Mouse (Mus musculus) embryonic facial prominence, embryonic 15.5 days (tissue): Measurements from ENCODE around the gene Lamc3. TPM values are rescaled to one million over a fixed set of nuclear protein-coding genes. Genes with fewer than 3 reads are reported as not detected.

Experiments used
- ATAC-seq: fragments of 200-750 bp; cut with Nextera tagmentation; 2 replicates; pipeline ENCODE4 v1.8.0; 2017; ENCODE audit warnings: low read depth, moderate TSS enrichment; ENCODE audit not compliant: insufficient number of reproducible peaks, low FRiP score, low TSS enrichment
- H3K27ac ChIP-seq: fragments of 300-500 bp; sonication (generic); replicated peaks from 2 replicates; pipeline ENCODE4 v1.5.1; 2015; ENCODE audit warnings: mild to moderate bottlenecking, inconsistent platforms
- H3K27me3 ChIP-seq: fragments of 300-500 bp; sonication (generic); 2 replicates; pipeline ENCODE4 v1.6.1; 2015; ENCODE audit warnings: inconsistent platforms
- H3K36me3 ChIP-seq: fragments of 300-500 bp; sonication (generic); 2 replicates; pipeline ENCODE4 v1.6.1; 2015; ENCODE audit warnings: mild to moderate bottlenecking, inconsistent platforms
- H3K4me1 ChIP-seq: fragments of 300-500 bp; sonication (generic); 2 replicates; pipeline ENCODE4 v1.6.1; 2015; ENCODE audit warnings: inconsistent platforms
- H3K4me2 ChIP-seq: fragments of 300-500 bp; sonication (generic); replicated peaks from 2 replicates; pipeline ENCODE4 v1.6.1; 2015; ENCODE audit warnings: mild to moderate bottlenecking, inconsistent platforms
- H3K4me3 ChIP-seq: fragments of 300-500 bp; sonication (generic); replicated peaks from 2 replicates; pipeline ENCODE4 v1.5.1; 2015; ENCODE audit warnings: mild to moderate bottlenecking, inconsistent platforms
- H3K9ac ChIP-seq: fragments of 300-500 bp; sonication (generic); 2 replicates; pipeline ENCODE4 v1.6.1; 2015; ENCODE audit warnings: inconsistent platforms
- H3K9me3 ChIP-seq: fragments of 300-500 bp; sonication (generic); replicated peaks from 2 replicates; pipeline ENCODE4 v1.6.1; 2016; ENCODE audit warnings: inconsistent platforms
- WGBS: fragments of 180-500 bp; shearing (Covaris S2); methylation state at CpG from one replicate; pipeline ENCODE4 v1.1.7; 2015; 5-methylcytosine and 5-hydroxymethylcytosine counted together
- polyA plus RNA-seq: library from polyadenylated mRNA; unstranded; fragments of >200 nt; fragmentation: Nextera tagmentation; extraction: Ambion mirVana; gene quantifications from 2 replicates; pipeline ENCODE4 v1.2.1, GENCODE M21; 2015

Lamc3 gene
- polyA plus RNA-seq, 1 experiment from 2014 or later: 6.1 TPM

GRCm38 (mm10) chr2:31862919-31863318 lies 24.2 kb upstream of the Lamc3 start:
- Histone ChIP-seq H3K9me3 (no peaks in the 10 kb centered on the region), H3K27ac (no peak overlapping the region), H3K4me1 (peaks cover 18% of the 10 kb centered on the region), H3K9ac (no peak overlapping the region), H3K4me3 (no peak overlapping the region), H3K36me3 (no peaks in the 10 kb centered on the region), H3K27me3 (no peaks in the 10 kb centered on the region; the same call in 1 of the 2 replicates), H3K4me2 (no peak overlapping the region)
- 30% methylated on average over 1 of the region's 1 CpGs for WGBS
- ATAC-seq: no peak

GRCm38 (mm10) chr2:31863766-31864165 lies 23.3 kb upstream of the Lamc3 start:
- no peak for ATAC-seq

GRCm38 (mm10) chr2:31864891-31865290 lies 22.2 kb upstream of the Lamc3 start:
- WGBS: 89% methylated on average over 9 of the region's 9 CpGs
- Histone ChIP-seq H3K4me3 (no peak overlapping the region), H3K27ac (no peak overlapping the region), H3K36me3 (no peaks in the 10 kb centered on the region), H3K27me3 (no peaks in the 10 kb centered on the region; the same call in 1 of the 2 replicates), H3K4me1 (peaks cover 2% of the 10 kb centered on the region), H3K9ac (no peak overlapping the region), H3K4me2 (no peak overlapping the region), H3K9me3 (no peaks in the 10 kb centered on the region)
- no peak for ATAC-seq

More at GRCm38 (mm10) chr2:31863766-31864165, 23.3 kb upstream of the Lamc3 start:
- no peaks in the 10 kb centered on the region; the same call in 1 of the 2 replicates for H3K27me3 ChIP-seq
- H3K4me3 ChIP-seq: no peak overlapping the region
- H3K9me3 ChIP-seq: no peaks in the 10 kb centered on the region
- H3K36me3 ChIP-seq: no peaks in the 10 kb centered on the region
- H3K27ac ChIP-seq: no peak overlapping the region
- H3K9ac ChIP-seq: no peak overlapping the region
- WGBS: 61% methylated on average over 1 of the region's 1 CpGs
- H3K4me1 ChIP-seq: peaks cover 13% of the 10 kb centered on the region
- H3K4me2 ChIP-seq: no peak overlapping the region

- H3K4me2 ChIP-seq: no peak overlapping the region
- H3K9ac ChIP-seq: no peak overlapping the region
- H3K27me3 ChIP-seq: no peaks in the 10 kb centered on the region; the same call in 1 of the 2 replicates
- no peaks in the 10 kb centered on the region for H3K9me3 ChIP-seq
- H3K4me1 ChIP-seq: no peaks in the 10 kb centered on the region
- no peak for ATAC-seq
- H3K36me3 ChIP-seq: no peaks in the 10 kb centered on the region
- no peak overlapping the region for H3K4me3 ChIP-seq
- 71% methylated on average over 4 of the region's 4 CpGs for WGBS
- no peak overlapping the region for H3K27ac ChIP-seq
These were observed 21.8 kb upstream of the Lamc3 start for GRCm38 (mm10) chr2:31865322-31865721.

GRCm38 (mm10) chr2:31865794-31866193 lies 21.3 kb upstream of the Lamc3 start:
- 53% methylated on average over 2 of the region's 2 CpGs for WGBS

GRCm38 (mm10) chr2:31867773-31868537 lies 19.1 kb upstream of the Lamc3 start:
- Histone ChIP-seq H3K4me3 (no peak overlapping the region), H3K4me1 (no peaks in the 10 kb centered on the region), H3K9ac (no peak overlapping the region), H3K27me3 (no peaks in the 10 kb centered on the region), H3K36me3 (no peaks in the 10 kb centered on the region), H3K9me3 (no peaks in the 10 kb centered on the region), H3K27ac (no peak overlapping the region), H3K4me2 (no peak overlapping the region)
- ATAC-seq: no peak
- 71% methylated on average over 8 of the region's 8 CpGs for WGBS

More at GRCm38 (mm10) chr2:31865794-31866193, 21.3 kb upstream of the Lamc3 start:
- no peak overlapping the region for H3K4me3 ChIP-seq
- H3K9me3 ChIP-seq: no peaks in the 10 kb centered on the region
- H3K27me3 ChIP-seq: no peaks in the 10 kb centered on the region; the same call in 1 of the 2 replicates
- no peak for ATAC-seq
- H3K36me3 ChIP-seq: no peaks in the 10 kb centered on the region
- H3K27ac ChIP-seq: no peak overlapping the region
- no peak overlapping the region for H3K4me2 ChIP-seq
- H3K4me1 ChIP-seq: no peaks in the 10 kb centered on the region
- no peak overlapping the region for H3K9ac ChIP-seq

- H3K4me3 ChIP-seq: no peak overlapping the region
- H3K4me1 ChIP-seq: no peaks in the 10 kb centered on the region
- WGBS: 53% methylated on average over 10 of the region's 10 CpGs
- no peaks in the 10 kb centered on the region for H3K36me3 ChIP-seq
- no peak overlapping the region for H3K9ac ChIP-seq
- H3K4me2 ChIP-seq: no peak overlapping the region
- H3K27me3 ChIP-seq: no peaks in the 10 kb centered on the region
- no peak for ATAC-seq
- no peaks in the 10 kb centered on the region for H3K9me3 ChIP-seq
- H3K27ac ChIP-seq: no peak overlapping the region
These were observed 18.4 kb upstream of the Lamc3 start for GRCm38 (mm10) chr2:31868538-31869164.

GRCm38 (mm10) chr2:31869692-31870091 lies 17.4 kb upstream of the Lamc3 start:
- ATAC-seq: no peak
- Histone ChIP-seq H3K9me3 (no peaks in the 10 kb centered on the region), H3K27ac (no peak overlapping the region), H3K4me3 (no peak overlapping the region), H3K36me3 (no peaks in the 10 kb centered on the region), H3K4me2 (no peak overlapping the region), H3K4me1 (no peaks in the 10 kb centered on the region), H3K27me3 (no peaks in the 10 kb centered on the region; the same call in 1 of the 2 replicates), H3K9ac (no peak overlapping the region)
- whole genome bisulfite sequencing: 87% methylated on average over 5 of the region's 5 CpGs

GRCm38 (mm10) chr2:31870683-31871082 lies 16.4 kb upstream of the Lamc3 start:
- Histone ChIP-seq H3K36me3 (no peaks in the 10 kb centered on the region), H3K9ac (no peak overlapping the region), H3K9me3 (no peaks in the 10 kb centered on the region), H3K4me2 (no peak overlapping the region), H3K4me3 (no peak overlapping the region), H3K4me1 (no peaks in the 10 kb centered on the region), H3K27me3 (peaks cover 5% of the 10 kb centered on the region), H3K27ac (no peak overlapping the region)
- no peak for ATAC-seq
- WGBS: 62% methylated on average over 3 of the region's 3 CpGs

GRCm38 (mm10) chr2:31874290-31874855 lies 12.7 kb upstream of the Lamc3 start:
- no peak for ATAC-seq
- H3K4me2 ChIP-seq: no peak overlapping the region
- 50% methylated on average over 26 of the region's 26 CpGs for WGBS

GRCm38 (mm10) chr2:31876446-31876845 lies 10.6 kb upstream of the Lamc3 start:
- Histone ChIP-seq H3K36me3 (no peaks in the 10 kb centered on the region), H3K4me3 (no peak overlapping the region), H3K4me2 (no peak overlapping the region), H3K9me3 (no peaks in the 10 kb centered on the region), H3K27ac (no peak overlapping the region), H3K4me1 (no peaks in the 10 kb centered on the region; the same call in 1 of the 2 replicates), H3K27me3 (peaks cover 24% of the 10 kb centered on the region), H3K9ac (no peak overlapping the region)
- WGBS: 23% methylated on average over 12 of the region's 12 CpGs
- no peak for ATAC-seq

More at GRCm38 (mm10) chr2:31874290-31874855, 12.7 kb upstream of the Lamc3 start:
- H3K36me3 ChIP-seq: no peaks in the 10 kb centered on the region
- H3K27ac ChIP-seq: no peak overlapping the region
- no peak overlapping the region for H3K4me3 ChIP-seq
- H3K9ac ChIP-seq: no peak overlapping the region
- no peaks in the 10 kb centered on the region for H3K4me1 ChIP-seq
- H3K9me3 ChIP-seq: no peaks in the 10 kb centered on the region
- H3K27me3 ChIP-seq: peaks cover 9% of the 10 kb centered on the region
